Mouse (Mus musculus): ENCODE measurements around the gene Txndc9.

The Txndc9 gene

DNA sequence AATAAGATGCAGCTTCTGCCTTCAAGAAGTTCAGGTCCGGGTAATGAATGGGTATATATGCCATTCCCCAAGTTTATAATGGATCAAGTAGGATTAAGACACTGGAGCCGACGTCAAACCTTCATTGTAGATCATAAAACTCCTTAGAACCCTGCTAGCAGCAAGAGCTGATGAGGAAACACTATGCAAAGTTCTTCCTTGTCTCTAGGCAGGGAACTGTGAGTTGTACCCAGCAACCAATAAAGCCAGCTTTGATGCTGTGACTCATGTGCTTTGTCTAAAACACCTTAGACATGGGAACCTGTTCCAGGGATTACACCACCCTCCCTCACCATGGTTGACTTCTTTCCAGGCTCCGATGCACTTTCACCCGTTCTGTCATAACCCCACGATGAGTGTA lies 28.9 kb downstream of the Txndc9 start:
- DNase-seq: no peak

DNA sequence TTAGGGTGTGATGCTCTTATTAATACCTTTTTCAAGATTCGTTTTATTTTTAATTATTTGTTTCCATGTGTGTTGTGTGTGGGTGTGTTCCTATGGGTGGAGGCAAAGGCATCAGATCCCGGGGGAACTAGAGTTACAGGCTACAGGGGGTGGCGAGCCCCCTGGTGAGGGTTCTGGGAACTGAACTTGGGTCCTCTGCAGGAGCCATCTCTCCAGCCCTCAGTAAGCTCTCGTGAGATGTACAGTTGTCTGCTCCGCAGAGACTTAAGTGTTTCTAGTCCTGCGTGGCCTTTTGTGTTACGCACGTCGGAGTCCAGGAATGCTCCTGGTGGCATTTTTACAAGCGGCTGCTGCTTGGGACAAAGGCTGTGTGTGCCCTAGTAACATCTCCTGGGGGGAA lies 32.1 kb downstream of the Txndc9 start:
- no peak for DNase-seq

DNA sequence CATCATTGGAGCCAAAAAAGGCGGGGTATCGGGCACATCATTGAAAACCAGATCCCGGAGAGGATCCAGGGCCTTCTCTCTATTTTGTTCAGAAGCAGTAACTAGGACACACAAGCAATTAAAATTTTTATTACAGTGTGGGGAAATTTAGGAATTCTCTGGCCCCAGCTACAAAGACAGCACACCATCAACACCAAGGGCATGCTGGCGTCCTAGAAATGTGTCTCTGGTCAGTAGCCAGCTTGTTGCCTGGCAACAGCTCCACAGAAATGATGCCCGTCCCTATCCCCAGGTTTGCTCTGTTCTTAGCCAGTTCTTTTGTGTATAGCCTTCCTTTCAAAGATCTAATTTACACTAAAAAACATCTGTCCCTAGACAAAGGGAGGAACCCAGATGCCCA lies 38.2 kb downstream of the Txndc9 start:
- no peak for DNase-seq

DNA sequence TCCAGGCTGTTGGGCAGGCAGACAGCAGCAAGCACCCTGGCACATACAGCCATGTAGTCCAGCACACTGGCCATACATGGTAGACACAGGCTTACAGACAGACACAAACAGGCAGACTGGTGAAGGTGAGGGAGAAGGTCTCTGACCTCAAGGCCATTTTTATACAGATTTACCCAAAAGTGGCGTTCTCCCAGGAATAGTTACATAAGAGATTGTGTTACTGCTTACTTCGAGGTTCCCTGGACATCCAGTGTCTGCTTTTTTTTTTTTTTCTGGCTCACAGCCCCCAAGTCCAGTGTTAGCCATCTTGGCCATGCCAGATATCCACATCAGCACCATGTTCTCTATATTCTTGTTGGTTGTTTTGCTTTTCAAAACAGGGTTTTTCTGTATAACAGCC lies 39.2 kb downstream of the Txndc9 start:
- DNase-seq: no peak

DNA sequence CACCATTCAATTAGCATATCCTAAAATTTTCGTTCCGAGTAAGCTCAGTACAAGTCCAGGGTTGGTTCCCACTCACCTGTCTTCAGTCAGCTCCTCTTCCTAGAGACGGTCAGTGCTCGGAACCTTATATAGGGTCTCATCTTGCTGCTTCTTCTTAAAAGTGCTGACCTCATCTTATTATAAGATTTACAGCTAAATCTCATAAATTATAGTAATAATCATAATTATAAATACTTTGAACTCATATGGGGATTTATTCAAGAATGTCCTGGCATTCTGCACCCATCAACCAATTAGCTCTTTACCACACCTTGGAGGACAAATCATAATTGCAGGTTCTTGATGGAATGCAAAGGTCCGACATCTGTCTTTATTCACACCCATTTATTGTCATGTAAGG lies 40.0 kb downstream of the Txndc9 start, which contains the start of gene Lyg1:
Lyg1 (minus strand) TSS at position 101 of the 400 bp plus-strand sequence.
- no peak for DNase-seq

DNA sequence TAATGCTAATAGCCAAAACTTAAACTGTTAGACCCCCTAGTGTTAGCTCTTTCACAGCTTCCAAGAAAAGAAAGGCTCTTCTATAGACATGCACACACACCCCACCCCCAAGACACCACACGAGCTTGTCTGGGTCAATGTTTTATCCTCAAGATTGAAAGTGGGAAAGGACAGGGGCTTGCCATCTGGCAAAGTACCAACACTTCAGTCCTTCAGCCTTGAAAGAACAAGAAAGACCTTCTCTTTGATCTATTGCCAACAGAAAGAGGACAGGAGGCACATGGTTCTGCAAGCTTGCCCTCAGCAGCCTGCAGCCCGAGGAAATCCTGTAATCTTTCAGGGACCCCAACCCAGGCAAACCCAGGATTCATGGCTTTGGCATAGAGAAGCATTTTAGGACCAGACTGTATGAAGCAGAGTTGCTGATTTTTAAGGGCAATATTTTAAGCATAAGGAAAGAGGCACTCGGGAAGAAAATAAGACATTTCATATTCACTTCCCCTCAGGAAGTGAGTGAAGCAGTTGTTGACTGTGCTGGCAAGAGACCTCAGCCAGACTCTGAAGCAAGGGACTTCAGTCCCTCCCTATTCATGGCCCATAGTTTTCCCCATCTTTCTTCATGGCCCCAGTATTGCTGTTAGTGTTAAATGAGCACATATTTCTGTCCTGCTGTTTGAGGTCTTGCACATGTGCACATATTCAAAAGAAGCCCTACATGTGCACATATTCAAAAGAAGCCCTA lies 40.8 kb downstream of the Txndc9 start:
- no peak for DNase-seq

DNA sequence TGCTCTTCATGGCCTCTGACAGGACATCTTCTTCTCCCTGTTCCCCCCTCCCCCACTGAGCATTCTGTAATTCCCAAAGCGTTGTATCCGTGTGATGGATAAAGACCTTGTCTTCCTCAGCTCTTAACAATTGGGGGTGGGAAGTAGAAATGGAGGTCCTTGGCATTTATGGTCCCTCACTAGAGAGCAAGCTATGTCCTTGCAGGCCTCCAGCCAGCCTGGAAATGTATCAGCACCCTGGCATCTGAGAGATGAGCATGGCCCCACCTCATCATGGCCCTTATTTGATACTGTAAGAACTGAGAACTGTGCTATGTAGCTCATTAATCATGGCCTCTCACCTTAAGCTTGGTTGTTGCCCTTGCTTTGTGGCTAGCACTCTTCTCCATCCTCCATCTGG lies 42.4 kb downstream of the Txndc9 start:
- no peak for DNase-seq

DNA sequence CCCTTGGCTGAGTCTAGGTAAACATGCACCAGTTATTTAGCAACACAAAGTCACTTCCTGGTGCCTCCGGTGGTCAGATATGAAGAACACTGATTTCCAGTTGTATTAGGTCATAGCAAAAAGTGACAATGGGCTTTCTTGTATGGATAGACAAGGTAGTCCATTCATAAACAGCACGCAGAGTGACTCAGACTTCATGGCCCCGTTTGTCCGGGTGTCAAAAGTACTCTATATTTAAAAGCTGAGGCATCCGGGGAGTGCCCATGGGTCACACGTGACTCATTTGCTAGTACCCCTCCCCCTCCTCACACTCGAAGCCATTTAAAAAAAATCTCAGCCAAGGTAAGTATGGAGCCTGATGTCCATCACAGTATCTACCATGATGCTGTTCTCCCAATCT lies 42.9 kb downstream of the Txndc9 start:
- no peak for DNase-seq

DNA sequence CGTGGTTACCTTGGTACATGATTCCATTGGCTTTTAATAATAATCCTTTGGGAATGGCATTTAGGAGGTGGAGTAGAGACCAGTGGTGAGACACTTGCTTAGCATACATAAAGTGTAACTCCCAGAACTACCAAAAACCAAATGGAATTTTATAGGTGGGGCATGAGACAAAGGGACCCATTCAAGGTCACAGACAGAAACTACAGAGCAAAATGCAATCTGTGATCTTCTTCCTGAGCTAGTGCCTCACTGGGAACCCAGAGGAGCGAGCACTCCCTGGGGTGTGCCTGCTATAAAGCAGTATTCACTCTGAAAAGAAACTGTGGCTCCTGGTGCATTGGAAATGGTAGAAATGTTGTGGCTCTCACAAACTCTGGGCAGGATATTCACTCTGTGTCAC lies 48.8 kb downstream of the Txndc9 start:
- DNase-seq: no peak
